ENCODE assay signal across 8 mouse cellular contexts in genomic region chr4:41740380-41741157, GRCm38 (mm10). TPM values are rescaled to one million over a fixed set of nuclear protein-coding genes. Genes with fewer than 3 reads are reported as not detected.
DNase-seq lines count a peak whose midpoint lies in the region; ATAC-seq and TF ChIP-seq lines count a peak whose summit lies in the region.

No protein-coding gene starts in this region.

- peaks cover 5% of the 10 kb centered on the region for H3K4me1 ChIP-seq in heart, adult 2 months (ENCODE audit: control insufficient read depth, insufficient read depth, low read length)
- H3K4me1 ChIP-seq in embryonic fibroblast, embryonic 13.5 days (ENCODE audit: control insufficient read depth, insufficient read depth, low read length), result 0 out of 2 replicates have a peak, but pooled peaks cover 2% of the 10 kb centered on the region
- peaks cover 22% of the 10 kb centered on the region for H3K4me1 ChIP-seq in hindbrain, embryonic 13.5 days (replicated peaks)
- peaks cover 11% of the 10 kb centered on the region for H3K4me1 ChIP-seq in limb, embryonic 14.5 days (ENCODE audit: control insufficient read depth, insufficient read depth, low read length)
- H3K4me1 ChIP-seq in midbrain, embryonic 16.5 days (ENCODE audit: control insufficient read depth, insufficient read depth, low read length), result peaks cover 16% of the 10 kb centered on the region
- peaks cover 11% of the 10 kb centered on the region for H3K4me1 ChIP-seq in thymus, adult 2 months (replicated peaks; ENCODE audit: control insufficient read depth, insufficient read depth, low read length)

- 0 out of 2 replicates have a peak, but pooled peaks have one; percentile 22 for TF ChIP-seq EP300 in heart, adult 2 months (IDR thresholded peaks at IDR 0.05; ENCODE audit: insufficient read depth, low read depth, low read length)

- intact Hi-C loops in heart, adult 2 months (cut with DNase I), result loop anchor here (1.0 kb wide), 1 partner anchor 16 kb away; the partner anchor contains the start of gene Sigmar1

- peak; percentile 86 for ATAC-seq in hindbrain, embryonic 13.5 days (ENCODE audit: low FRiP score)
- peak; percentile 84 for ATAC-seq in limb, embryonic 14.5 days (ENCODE audit: low FRiP score, low read depth)
- peak; percentile 82 for ATAC-seq in midbrain, embryonic 16.5 days

- peak overlapping the region; percentile 71 for H3K27ac ChIP-seq in heart, adult 2 months
- H3K27ac ChIP-seq in embryonic fibroblast, embryonic 13.5 days (ENCODE audit: insufficient read depth, low read length), result peak overlapping the region; percentile 60
- peak overlapping the region; percentile 90 for H3K27ac ChIP-seq in hindbrain, embryonic 13.5 days
- H3K27ac ChIP-seq in limb, embryonic 14.5 days (replicated peaks; ENCODE audit: low read depth, low read length), result peak overlapping the region; percentile 76
- peak overlapping the region; percentile 88 for H3K27ac ChIP-seq in midbrain, embryonic 16.5 days (ENCODE audit: low read length)
- H3K27ac ChIP-seq in thymus, adult 2 months (ENCODE audit: control insufficient read depth, insufficient read depth, low read length), result peak overlapping the region; percentile 30

- peak overlapping the region; percentile 94 for H3K4me2 ChIP-seq in hindbrain, embryonic 13.5 days
- H3K4me2 ChIP-seq in limb, embryonic 14.5 days (replicated peaks; ENCODE audit: low read depth, low read length, severe bottlenecking), result peak overlapping the region; percentile 58
- peak overlapping the region; percentile 71 for H3K4me2 ChIP-seq in midbrain, embryonic 16.5 days (ENCODE audit: low read length)

- TF ChIP-seq POLR2A in heart, adult 2 months (IDR thresholded peaks at IDR 0.05; ENCODE audit: insufficient read depth, low read depth, low read length), result no peak
- no peak; the same call in 1 of the 2 replicates for TF ChIP-seq POLR2A in embryonic fibroblast, embryonic 13.5 days (IDR thresholded peaks at IDR 0.05; ENCODE audit: low read depth, low read length)
- TF ChIP-seq POLR2A in limb, embryonic 14.5 days (IDR thresholded peaks at IDR 0.05; ENCODE audit: borderline replicate concordance, extremely low read depth, insufficient read depth, insufficient read length), result no peak
- TF ChIP-seq POLR2A in thymus, adult 2 months (IDR thresholded peaks at IDR 0.05; ENCODE audit: control insufficient read depth, extremely low read depth, insufficient read depth, low read length, poor library complexity), result no peak

- no peaks in the 10 kb centered on the region for H3K27me3 ChIP-seq in heart, adult 2 months (ENCODE audit: control insufficient read depth, insufficient read depth, low read length)
- H3K27me3 ChIP-seq in hindbrain, embryonic 13.5 days, result no peaks in the 10 kb centered on the region; the same call in 1 of the 2 replicates
- H3K27me3 ChIP-seq in limb, embryonic 14.5 days (ENCODE audit: control insufficient read depth, insufficient read depth, low read length), result no peaks in the 10 kb centered on the region
- no peaks in the 10 kb centered on the region for H3K27me3 ChIP-seq in midbrain, embryonic 16.5 days (ENCODE audit: control insufficient read depth, insufficient read depth, low read depth, low read length)
- no peaks in the 10 kb centered on the region for H3K27me3 ChIP-seq in thymus, adult 2 months (ENCODE audit: control insufficient read depth, insufficient read depth, low read length)

- TF ChIP-seq CTCF in heart, adult 2 months (IDR thresholded peaks at IDR 0.05), result no peak
- no peak for TF ChIP-seq CTCF in embryonic fibroblast, embryonic 13.5 days (IDR thresholded peaks at IDR 0.05; ENCODE audit: borderline replicate concordance, insufficient read depth, low read length)
- no peak for TF ChIP-seq CTCF in thymus, adult 2 months (IDR thresholded peaks at IDR 0.05; ENCODE audit: borderline replicate concordance, control insufficient read depth, extremely low read depth, insufficient read depth, low read length, poor library complexity)

- no peaks in the 10 kb centered on the region for H3K9me3 ChIP-seq in hindbrain, embryonic 13.5 days
- no peaks in the 10 kb centered on the region for H3K9me3 ChIP-seq in limb, embryonic 14.5 days (ENCODE audit: control insufficient read depth, low read length)
- no peaks in the 10 kb centered on the region for H3K9me3 ChIP-seq in midbrain, embryonic 16.5 days (replicated peaks; ENCODE audit: control insufficient read depth, low read length, poor library complexity, severe bottlenecking)

- H3K4me3 ChIP-seq in heart, adult 2 months, result peak overlapping the region; percentile 63
- H3K4me3 ChIP-seq in embryonic fibroblast, embryonic 13.5 days (ENCODE audit: insufficient read depth, low read length), result peak overlapping the region; percentile 86
- peak overlapping the region; percentile 76 for H3K4me3 ChIP-seq in hindbrain, embryonic 13.5 days
- peak overlapping the region; percentile 53 for H3K4me3 ChIP-seq in limb, embryonic 14.5 days (replicated peaks; ENCODE audit: low read length)
- peak overlapping the region; percentile 89 for H3K4me3 ChIP-seq in midbrain, embryonic 16.5 days (ENCODE audit: low read depth, low read length)
- H3K4me3 ChIP-seq in thymus, adult 2 months (ENCODE audit: control insufficient read depth, insufficient read depth, low read length), result peak overlapping the region; percentile 88

- DNase-seq in heart, adult 2 months, result no peak
- DNase-seq in heart, adult 18-20 months, result no peak
- peak; percentile 57 for DNase-seq in R1 (ENCODE audit: low read depth, low spot score)
- DNase-seq in limb, embryonic 14.5 days (ENCODE audit: low spot score), result peak; percentile 23
- peak; percentile 48 for DNase-seq in thymus, adult 2 months

- no peaks in the 10 kb centered on the region for H3K79me2 ChIP-seq in heart, adult 2 months (replicated peaks; ENCODE audit: control insufficient read depth, insufficient read depth, low read length)

- 2% methylated on average over 48 of the region's 48 CpGs for WGBS in heart, adult 2 months
- WGBS in hindbrain, embryonic 13.5 days, result 1% methylated on average over 48 of the region's 48 CpGs
- WGBS in limb, embryonic 14.5 days, result 2% methylated on average over 46 of the region's 48 CpGs
- WGBS in midbrain, embryonic 16.5 days, result under 1% methylated on average over 48 of the region's 48 CpGs
- WGBS in thymus, adult 2 months, result under 1% methylated on average over 48 of the region's 48 CpGs

- H3K9ac ChIP-seq in heart, adult 2 months (ENCODE audit: low read depth, low read length), result peak overlapping the region; percentile 78
- peak overlapping the region; percentile 87 for H3K9ac ChIP-seq in hindbrain, embryonic 13.5 days
- H3K9ac ChIP-seq in limb, embryonic 14.5 days (ENCODE audit: low read depth, low read length, severe bottlenecking), result peak overlapping the region; percentile 63
- peak overlapping the region; percentile 89 for H3K9ac ChIP-seq in midbrain, embryonic 16.5 days (ENCODE audit: low read depth, low read length)

- no peaks in the 10 kb centered on the region for H3K36me3 ChIP-seq in heart, adult 2 months (ENCODE audit: control insufficient read depth, insufficient read depth, low read length)
- H3K36me3 ChIP-seq in hindbrain, embryonic 13.5 days, result peaks cover 11% of the 10 kb centered on the region
- peaks cover 8% of the 10 kb centered on the region for H3K36me3 ChIP-seq in limb, embryonic 14.5 days (ENCODE audit: control insufficient read depth, insufficient read depth, low read length)
- H3K36me3 ChIP-seq in midbrain, embryonic 16.5 days (ENCODE audit: control insufficient read depth, insufficient read depth, low read length), result peaks cover 3% of the 10 kb centered on the region; the same call in 1 of the 2 replicates
- H3K36me3 ChIP-seq in thymus, adult 2 months (ENCODE audit: control insufficient read depth, insufficient read depth, low read length), result no peaks in the 10 kb centered on the region

RNA-seq across cellular contexts. Expression of gene Arid3c, which starts 9.6 kb away (rescaled TPM):
- not detected for total RNA-seq in heart, adult 2 months (2021)
- polyA plus RNA-seq in heart, adult 2 months (2012; rRNA removed), result not detected in 2 replicates
- not detected for total RNA-seq in heart, adult 18-20 months (2021)
- polyA plus RNA-seq in embryonic fibroblast, embryonic 13.5 days (2011; ENCODE audit: insufficient read length, low read depth, missing spikeins), result not detected in 2 replicates
- polyA plus RNA-seq in hindbrain, embryonic 13.5 days (2015; fragmentation: Nextera tagmentation; extraction: Ambion mirVana), result 1.1 and 2.2 TPM in 2 replicates
- polyA plus RNA-seq in limb, embryonic 14.5 days (2012; rRNA removed), result 0.09 and 0.20 TPM in 2 replicates
- 0.29 TPM in 1 of 2 replicates, not detected in the other for polyA plus RNA-seq in limb, embryonic 14.5 days (2014; fragmentation: Nextera tagmentation; extraction: Ambion mirVana)
- polyA plus RNA-seq in midbrain, embryonic 16.5 days (2015; fragmentation: Nextera tagmentation; extraction: Ambion mirVana), result 0.58 and 1.2 TPM in 2 replicates
- 0.06 and 0.15 TPM in 2 replicates for polyA plus RNA-seq in thymus, adult 2 months (2012; rRNA removed)

RNA-seq across cellular contexts. Expression of gene Galt, which starts 14.5 kb away (rescaled TPM):
- total RNA-seq in heart, adult 2 months (2021), result 10 to 100 TPM; 42.5 to 52.7 TPM
- 136 and 137 TPM in 2 replicates for polyA plus RNA-seq in heart, adult 2 months (2012; rRNA removed)
- 10 to 100 TPM; 50.8 to 55.4 TPM for total RNA-seq in heart, adult 18-20 months (2021)
- 25.1 and 25.5 TPM in 2 replicates for polyA plus RNA-seq in embryonic fibroblast, embryonic 13.5 days (2011; ENCODE audit: insufficient read length, low read depth, missing spikeins)
- 36.6 and 42.8 TPM in 2 replicates for polyA plus RNA-seq in hindbrain, embryonic 13.5 days (2015; fragmentation: Nextera tagmentation; extraction: Ambion mirVana)
- polyA plus RNA-seq in limb, embryonic 14.5 days (2012; rRNA removed), result 83.3 and 119 TPM in 2 replicates
- 39.5 and 43.6 TPM in 2 replicates for polyA plus RNA-seq in limb, embryonic 14.5 days (2014; fragmentation: Nextera tagmentation; extraction: Ambion mirVana)
- polyA plus RNA-seq in midbrain, embryonic 16.5 days (2015; fragmentation: Nextera tagmentation; extraction: Ambion mirVana), result 52.5 and 58.9 TPM in 2 replicates
- polyA plus RNA-seq in thymus, adult 2 months (2012; rRNA removed), result 189 and 211 TPM in 2 replicates

RNA-seq across cellular contexts. Expression of gene Sigmar1, which starts 15.4 kb away (rescaled TPM):
- 10 to 100 TPM; 19.6 to 20.7 TPM for total RNA-seq in heart, adult 2 months (2021)
- polyA plus RNA-seq in heart, adult 2 months (2012; rRNA removed), result 33.2 and 47.7 TPM in 2 replicates
- total RNA-seq in heart, adult 18-20 months (2021), result 10 to 100 TPM; 17.8 to 20.9 TPM
- 78.6 and 103 TPM in 2 replicates for polyA plus RNA-seq in embryonic fibroblast, embryonic 13.5 days (2011; ENCODE audit: insufficient read length, low read depth, missing spikeins)
- 58.9 and 62.0 TPM in 2 replicates for polyA plus RNA-seq in hindbrain, embryonic 13.5 days (2015; fragmentation: Nextera tagmentation; extraction: Ambion mirVana)
- 79.2 and 91.4 TPM in 2 replicates for polyA plus RNA-seq in limb, embryonic 14.5 days (2012; rRNA removed)
- 85.3 and 88.9 TPM in 2 replicates for polyA plus RNA-seq in limb, embryonic 14.5 days (2014; fragmentation: Nextera tagmentation; extraction: Ambion mirVana)
- 57.3 and 65.1 TPM in 2 replicates for polyA plus RNA-seq in midbrain, embryonic 16.5 days (2015; fragmentation: Nextera tagmentation; extraction: Ambion mirVana)
- polyA plus RNA-seq in thymus, adult 2 months (2012; rRNA removed), result 57.5 and 65.6 TPM in 2 replicates

RNA-seq across cellular contexts. Expression of gene Dctn3, which starts 17.6 kb away (rescaled TPM):
- total RNA-seq in heart, adult 2 months (2021), result 10 to 100 TPM; 68.4 to 75.7 TPM
- 49.1 and 54.3 TPM in 2 replicates for polyA plus RNA-seq in heart, adult 2 months (2012; rRNA removed)
- total RNA-seq in heart, adult 18-20 months (2021), result 10 to 100 TPM; 70.4 to 79.1 TPM
- 81.6 and 98.1 TPM in 2 replicates for polyA plus RNA-seq in embryonic fibroblast, embryonic 13.5 days (2011; ENCODE audit: insufficient read length, low read depth, missing spikeins)
- 301 and 303 TPM in 2 replicates for polyA plus RNA-seq in hindbrain, embryonic 13.5 days (2015; fragmentation: Nextera tagmentation; extraction: Ambion mirVana)
- polyA plus RNA-seq in limb, embryonic 14.5 days (2012; rRNA removed), result 64.2 and 70.1 TPM in 2 replicates
- 99.1 and 101 TPM in 2 replicates for polyA plus RNA-seq in limb, embryonic 14.5 days (2014; fragmentation: Nextera tagmentation; extraction: Ambion mirVana)
- 295 and 313 TPM in 2 replicates for polyA plus RNA-seq in midbrain, embryonic 16.5 days (2015; fragmentation: Nextera tagmentation; extraction: Ambion mirVana)
- 60.5 and 72.8 TPM in 2 replicates for polyA plus RNA-seq in thymus, adult 2 months (2012; rRNA removed)

RNA-seq across cellular contexts. Expression of gene Rpp25l, which starts 27.2 kb away (rescaled TPM):
- 10 to 100 TPM; 30.1 to 32.3 TPM for total RNA-seq in heart, adult 2 months (2021)
- polyA plus RNA-seq in heart, adult 2 months (2012; rRNA removed), result 33.2 and 33.8 TPM in 2 replicates
- total RNA-seq in heart, adult 18-20 months (2021), result 10 to 100 TPM; 35.0 to 37.3 TPM
- polyA plus RNA-seq in embryonic fibroblast, embryonic 13.5 days (2011; ENCODE audit: insufficient read length, low read depth, missing spikeins), result 14.0 and 16.2 TPM in 2 replicates
- polyA plus RNA-seq in hindbrain, embryonic 13.5 days (2015; fragmentation: Nextera tagmentation; extraction: Ambion mirVana), result 63.0 and 66.8 TPM in 2 replicates
- polyA plus RNA-seq in limb, embryonic 14.5 days (2012; rRNA removed), result 59.3 and 67.5 TPM in 2 replicates
- 69.8 and 76.2 TPM in 2 replicates for polyA plus RNA-seq in limb, embryonic 14.5 days (2014; fragmentation: Nextera tagmentation; extraction: Ambion mirVana)
- polyA plus RNA-seq in midbrain, embryonic 16.5 days (2015; fragmentation: Nextera tagmentation; extraction: Ambion mirVana), result 52.3 and 52.4 TPM in 2 replicates
- 82.8 and 94.9 TPM in 2 replicates for polyA plus RNA-seq in thymus, adult 2 months (2012; rRNA removed)

Comparison
In these comparisons a context has a peak if more than half of its experiments do, and no peak if none do; other contexts are left out.
1. DNase-seq: peak in R1 (single experiment), limb, embryonic 14.5 days (single experiment) and thymus, adult 2 months (single experiment); none in heart, adult 2 months (0 of 2) and heart, adult 18-20 months (0 of 2).
2. H3K27ac ChIP-seq: peak in every context shown above with its lines; median percentile 90 in hindbrain, embryonic 13.5 days; 88 in midbrain, embryonic 16.5 days; 76 in limb, embryonic 14.5 days; 71 in heart, adult 2 months; 60 in embryonic fibroblast, embryonic 13.5 days; 30 in thymus, adult 2 months.
3. Peak in every context shown above with its lines, with median percentiles within 50 percentile points of each other: H3K4me3 ChIP-seq, H3K9ac ChIP-seq, ATAC-seq and H3K4me2 ChIP-seq.